Mouse (Mus musculus) CH12.LX (cell line): ENCODE measurements at regions not wholly inside any gene's neighbourhood (a gene's known extent, or its start where the extent isn't known, plus 50 kb on each side); places are given as distances from the start of the nearest gene placed in this dataset.

Experiments
- CTCF ChIP-seq, 2 experiments: IDR thresholded peaks in 1 of 2; conservative IDR thresholded peaks in 1 of 2; 2 replicates each; pipeline ENCODE4 v1.5.1; 2011 to 2012; ENCODE audit warnings: low read depth in 2 of 2, low read length in 2 of 2, improper control_type of control experiment in 1 of 2, inconsistent platforms in 1 of 2, mild to moderate bottlenecking in 1 of 2, moderate library complexity in 1 of 2
- JUND ChIP-seq: conservative IDR thresholded peaks from 2 replicates; pipeline ENCODE4 v1.6.1; 2011; ENCODE audit warnings: low read depth, low read length, improper control_type of control experiment
- POLR2A ChIP-seq: IDR thresholded peaks from 2 replicates; pipeline ENCODE4 v1.6.1; 2011; ENCODE audit warnings: low read depth, mild to moderate bottlenecking, improper control_type of control experiment, low read length
- POLR2AphosphoS2 ChIP-seq: IDR thresholded peaks from 2 replicates; pipeline ENCODE4 v1.6.1; 2011; ENCODE audit warnings: low read depth, low read length, improper control_type of control experiment
- RAD21 ChIP-seq: IDR thresholded peaks from 2 replicates; pipeline ENCODE4 v1.6.1; 2011; ENCODE audit warnings: low read depth, mild to moderate bottlenecking, low read length, improper control_type of control experiment, moderate library complexity
- TCF12 ChIP-seq: IDR thresholded peaks from 2 replicates; pipeline ENCODE4 v1.6.1; 2014; ENCODE audit warnings: low read depth, mild to moderate bottlenecking, inconsistent platforms, low read length, improper control_type of control experiment

DNA sequence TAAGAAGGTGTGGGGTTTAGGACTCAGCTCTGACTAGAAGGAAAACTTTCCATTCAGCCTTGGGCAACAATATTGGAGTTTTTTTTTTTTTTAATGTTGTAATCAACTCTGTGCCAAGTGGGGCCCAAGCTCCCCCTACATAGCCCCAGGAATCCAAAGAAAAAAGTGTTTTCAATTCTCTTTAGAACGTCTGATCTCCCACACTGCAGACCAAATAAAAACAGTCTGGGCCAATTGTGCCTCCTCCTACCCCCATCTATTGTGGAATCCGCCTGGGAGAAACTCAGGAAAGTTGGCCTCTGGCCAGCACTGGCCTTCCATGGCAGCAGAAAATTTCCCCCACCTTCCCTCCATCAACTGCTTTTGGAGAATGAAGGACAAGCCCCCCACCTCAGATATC, 133.3 kb upstream of the Cypt2 start:
- TF ChIP-seq CTCF (conservative IDR thresholded peaks at IDR 0.05 in 1 of 2, IDR thresholded peaks at IDR 0.05 in 1 of 2; ENCODE audit: low read depth in 2 of 2, low read length in 2 of 2) = no peak
- no peak for TF ChIP-seq RAD21
- no peak for TF ChIP-seq TCF12
- no peak for TF ChIP-seq POLR2AphosphoS2
- no peak for TF ChIP-seq POLR2A
- TF ChIP-seq JUND = no peak
